Mouse (Mus musculus) thymus, adult 2 months (tissue): Measurements from ENCODE around the gene Wdr83os. TPM values are rescaled to one million over a fixed set of nuclear protein-coding genes. Genes with fewer than 3 reads are reported as not detected.
A peak's percentile ranks its signal among the peaks of the same experiment; 100 is the strongest.
"Not testable (repeated sequence)": the region's sequence is repeated elsewhere in the genome, so short reads cannot be mapped to it uniquely, and the experiment has no call there.

Experiments
- DNase-seq: peaks from one replicate; pipeline ENCODE4 v3.0.0; 2021
- H3K27ac ChIP-seq: fragments of 200-500 bp; 2 replicates; pipeline ENCODE4 v1.5.1; 2012; ENCODE audit warnings: low read length, control low read depth; ENCODE audit not compliant: control insufficient read depth, insufficient read depth
- H3K27me3 ChIP-seq: fragments of 200-500 bp; 2 replicates; pipeline ENCODE4 v1.6.1; 2012; ENCODE audit warnings: mild to moderate bottlenecking, low read length, moderate library complexity, mixed read lengths; ENCODE audit not compliant: control insufficient read depth, insufficient read depth
- H3K36me3 ChIP-seq: fragments of 200-500 bp; 2 replicates; pipeline ENCODE4 v1.6.1; 2012; ENCODE audit warnings: mild to moderate bottlenecking, low read length, moderate library complexity; ENCODE audit not compliant: control insufficient read depth, insufficient read depth
- H3K4me1 ChIP-seq: fragments of 200-500 bp; replicated peaks from 2 replicates; pipeline ENCODE4 v1.6.1; 2012; ENCODE audit warnings: low read length; ENCODE audit not compliant: control insufficient read depth, insufficient read depth
- H3K4me3 ChIP-seq: fragments of 200-500 bp; 2 replicates; pipeline ENCODE4 v1.5.1; 2012; ENCODE audit warnings: mild to moderate bottlenecking, low read length, control low read depth, moderate library complexity; ENCODE audit not compliant: control insufficient read depth, insufficient read depth
- CTCF ChIP-seq: fragments of 200-500 bp; IDR thresholded peaks from 2 replicates; pipeline ENCODE4 v1.5.1; 2012; ENCODE audit warnings: mild to moderate bottlenecking, control low read depth, low read length, moderate library complexity, borderline replicate concordance; ENCODE audit not compliant: control insufficient read depth, poor library complexity, insufficient read depth; ENCODE audit errors: extremely low read depth
- POLR2A ChIP-seq: fragments of 200-500 bp; IDR thresholded peaks from 2 replicates; pipeline ENCODE4 v1.6.1; 2012; ENCODE audit warnings: mild to moderate bottlenecking, low read length, control low read depth, moderate library complexity; ENCODE audit not compliant: control insufficient read depth, poor library complexity, insufficient read depth; ENCODE audit errors: extremely low read depth
- WGBS: fragments of 180-500 bp; shearing (Covaris S2); methylation state at CpG from one replicate; pipeline ENCODE4 v1.1.7; 2018; 5-methylcytosine and 5-hydroxymethylcytosine counted together
- polyA plus RNA-seq: library from polyadenylated mRNA; depleted of rRNA; stranded (reverse); fragments of >200 nt; gene quantifications from 2 replicates; pipeline ENCODE4 v1.2.3, GENCODE M21; 2012

The Wdr83os gene
- polyA plus RNA-seq, 1 experiment = 141 TPM

DNA sequence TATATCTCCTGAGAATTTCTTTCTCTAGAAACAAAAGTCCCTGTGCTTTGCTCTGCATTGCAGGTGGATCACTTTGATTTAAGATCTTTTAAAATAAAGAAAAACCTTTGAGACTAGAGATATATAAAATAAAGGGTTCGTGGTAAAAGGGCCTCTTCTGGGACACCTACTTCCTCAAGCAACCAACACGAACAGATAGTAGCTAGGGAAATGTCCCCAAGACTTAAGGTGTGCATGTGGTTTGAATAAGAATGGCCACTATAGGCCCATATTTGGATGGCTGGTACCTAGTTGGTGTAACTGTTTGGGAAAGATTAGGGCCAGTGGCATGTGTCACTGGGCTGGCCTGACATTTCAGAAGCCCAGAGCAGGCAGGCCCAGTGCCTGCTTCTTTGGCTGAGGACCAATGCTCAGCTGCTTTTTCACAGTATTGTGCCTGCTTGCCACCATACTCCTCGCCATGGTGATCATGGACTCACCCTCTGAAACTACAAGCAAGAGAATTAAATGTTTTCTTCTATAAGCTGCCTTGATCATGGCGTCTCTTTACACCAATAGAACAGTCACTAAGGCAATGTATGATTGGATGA lies 19.6 kb downstream of the Wdr83os start:
- H3K36me3 ChIP-seq = peaks cover 29% of the 10 kb centered on the region
- no peaks in the 10 kb centered on the region for H3K27me3 ChIP-seq
- TF ChIP-seq POLR2A = no peak
- no peak for TF ChIP-seq CTCF
- H3K27ac ChIP-seq = no peak overlapping the region
- H3K4me1 ChIP-seq = 0 out of 2 replicates have a peak, but pooled peaks cover 2% of the 10 kb centered on the region
- WGBS = 72% methylated on average over 4 of the region's 4 CpGs
- H3K4me3 ChIP-seq = no peak overlapping the region
- DNase-seq = no peak

DNA sequence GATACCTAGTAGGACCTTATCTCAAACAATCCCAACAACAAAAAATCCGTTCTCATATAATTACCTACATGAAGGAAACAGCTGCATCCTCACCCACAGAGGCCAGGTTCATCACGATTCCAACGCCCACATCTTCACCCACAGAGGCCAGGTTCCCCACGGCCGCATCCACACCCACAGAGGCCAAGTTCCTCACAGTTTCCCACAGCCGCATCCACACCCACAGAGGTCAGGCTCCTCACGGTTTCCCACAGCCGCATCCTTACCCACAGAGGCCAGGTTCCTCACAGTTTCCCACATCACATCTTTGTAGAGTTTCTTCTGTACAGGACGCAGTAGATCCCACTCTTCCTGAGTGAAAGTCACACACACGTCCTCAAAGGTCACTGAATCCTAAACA lies 32.7 kb downstream of the Wdr83os start:
- TF ChIP-seq CTCF = no peak
- no peak for TF ChIP-seq POLR2A
- Histone ChIP-seq H3K4me1 (no peaks in the 10 kb centered on the region), H3K27ac (no peak overlapping the region), H3K27me3 (no peaks in the 10 kb centered on the region), H3K36me3 (no peaks in the 10 kb centered on the region), H3K4me3 (no peak overlapping the region)
- 76% methylated on average over 10 of the region's 10 CpGs for WGBS
- DNase-seq = no peak

- Histone ChIP-seq H3K36me3 (no peaks in the 10 kb centered on the region), H3K27me3 (no peaks in the 10 kb centered on the region), H3K27ac (no peak overlapping the region), H3K4me1 (no peaks in the 10 kb centered on the region; the same call in 1 of the 2 replicates), H3K4me3 (no peak overlapping the region)
- WGBS = 68% methylated on average over 4 of the region's 4 CpGs
- DNase-seq = no peak
- TF ChIP-seq POLR2A = no peak
- TF ChIP-seq CTCF = no peak
Measured at GRCm38 (mm10) chr8:85115501-85115900, 35.0 kb downstream of the Wdr83os start.

GRCm38 (mm10) chr8:85116984-85117383 lies 36.4 kb downstream of the Wdr83os start:
- no peak for TF ChIP-seq POLR2A
- TF ChIP-seq CTCF = no peak
- Histone ChIP-seq H3K27ac (no peak overlapping the region), H3K4me3 (no peak overlapping the region), H3K27me3 (no peaks in the 10 kb centered on the region), H3K36me3 (no peaks in the 10 kb centered on the region), H3K4me1 (no peaks in the 10 kb centered on the region; the same call in 1 of the 2 replicates)
- WGBS = 93% methylated on average over 7 of the region's 7 CpGs
- no peak for DNase-seq

GRCm38 (mm10) chr8:85119052-85119981 lies 38.8 kb downstream of the Wdr83os start:
- Histone ChIP-seq H3K27me3 (no peaks in the 10 kb centered on the region), H3K36me3 (no peaks in the 10 kb centered on the region), H3K27ac (no peak overlapping the region), H3K4me1 (no peaks in the 10 kb centered on the region; the same call in 1 of the 2 replicates), H3K4me3 (peak overlapping the region; percentile 26)
- peak; percentile 24 for DNase-seq
- TF ChIP-seq CTCF = no peak
- TF ChIP-seq POLR2A = no peak
- WGBS = 19% methylated on average over 37 of the region's 37 CpGs

DNA sequence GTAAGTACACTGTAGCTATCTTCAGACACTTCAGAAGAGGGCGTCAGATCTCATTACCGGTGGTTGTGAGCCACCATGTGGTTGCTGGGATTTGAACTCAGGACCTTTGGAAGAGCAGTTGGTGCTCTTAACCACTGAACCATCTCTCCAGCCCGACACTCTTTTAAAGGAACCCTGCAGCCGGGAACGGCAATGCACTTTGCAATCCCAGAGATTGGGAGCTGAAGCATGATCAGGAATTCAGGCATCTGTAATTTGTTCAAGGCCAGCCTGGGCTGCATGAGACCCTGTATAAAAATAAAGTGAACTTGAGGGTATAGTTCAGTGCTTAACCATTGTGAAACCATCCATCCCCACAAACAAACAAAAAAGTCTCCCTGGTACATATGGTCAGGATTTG lies 39.7 kb downstream of the Wdr83os start:
- not testable (repeated sequence) for H3K27ac ChIP-seq, H3K4me3 ChIP-seq, H3K4me1 ChIP-seq, H3K36me3 ChIP-seq, H3K27me3 ChIP-seq, DNase-seq
- WGBS = 82% methylated on average over 5 of the region's 5 CpGs
